Mouse (Mus musculus) urinary bladder, adult 18-20 months (tissue): Measurements from ENCODE around the gene Acot12.
"Not testable (repeated sequence)": the region's sequence is repeated elsewhere in the genome, so short reads cannot be mapped to it uniquely, and the experiment has no call there.

Source experiments
- DNase-seq, 2 experiments: peaks; one replicate each; pipeline ENCODE4 v3.0.0; 2022; ENCODE audit warnings: low spot score in 2 of 2, mixed read lengths in 2 of 2

Acot12 gene

DNA sequence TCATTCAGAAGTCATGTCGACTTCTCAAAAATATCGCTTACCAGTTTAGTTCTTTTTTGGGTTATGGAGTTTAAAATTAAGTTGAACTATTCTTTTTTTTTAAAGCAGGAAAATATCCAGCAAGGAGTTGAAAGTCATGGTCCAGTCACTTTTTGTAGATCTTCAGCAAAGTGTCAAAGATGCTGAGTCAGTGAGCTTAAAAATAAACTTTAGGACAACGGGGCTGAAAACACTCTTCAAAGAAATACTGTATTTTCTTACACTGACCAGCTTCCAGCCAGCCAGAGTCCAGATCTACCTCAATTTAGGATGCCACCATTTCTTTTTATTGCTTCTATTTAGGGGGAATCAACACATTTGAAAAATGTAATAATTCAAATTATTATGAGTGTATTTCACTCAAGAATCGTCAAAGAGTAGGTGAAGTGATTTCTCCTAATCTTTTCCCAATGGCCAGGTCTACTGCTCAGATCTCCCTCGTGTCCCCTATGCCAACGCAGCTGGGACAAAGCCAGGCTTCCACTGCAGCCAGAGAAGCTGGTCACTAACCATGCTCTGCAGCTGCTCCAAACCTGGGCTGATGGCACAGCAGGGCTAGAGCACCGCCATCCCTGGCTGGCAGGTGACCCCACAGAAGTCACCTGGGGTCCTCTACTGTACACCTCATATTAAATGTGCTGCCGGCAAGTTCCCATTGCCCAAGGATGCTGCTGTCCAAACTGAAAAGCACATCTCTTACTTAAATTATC is 19.2 kb downstream of the Acot12 start:
- no peak for DNase-seq

DNA sequence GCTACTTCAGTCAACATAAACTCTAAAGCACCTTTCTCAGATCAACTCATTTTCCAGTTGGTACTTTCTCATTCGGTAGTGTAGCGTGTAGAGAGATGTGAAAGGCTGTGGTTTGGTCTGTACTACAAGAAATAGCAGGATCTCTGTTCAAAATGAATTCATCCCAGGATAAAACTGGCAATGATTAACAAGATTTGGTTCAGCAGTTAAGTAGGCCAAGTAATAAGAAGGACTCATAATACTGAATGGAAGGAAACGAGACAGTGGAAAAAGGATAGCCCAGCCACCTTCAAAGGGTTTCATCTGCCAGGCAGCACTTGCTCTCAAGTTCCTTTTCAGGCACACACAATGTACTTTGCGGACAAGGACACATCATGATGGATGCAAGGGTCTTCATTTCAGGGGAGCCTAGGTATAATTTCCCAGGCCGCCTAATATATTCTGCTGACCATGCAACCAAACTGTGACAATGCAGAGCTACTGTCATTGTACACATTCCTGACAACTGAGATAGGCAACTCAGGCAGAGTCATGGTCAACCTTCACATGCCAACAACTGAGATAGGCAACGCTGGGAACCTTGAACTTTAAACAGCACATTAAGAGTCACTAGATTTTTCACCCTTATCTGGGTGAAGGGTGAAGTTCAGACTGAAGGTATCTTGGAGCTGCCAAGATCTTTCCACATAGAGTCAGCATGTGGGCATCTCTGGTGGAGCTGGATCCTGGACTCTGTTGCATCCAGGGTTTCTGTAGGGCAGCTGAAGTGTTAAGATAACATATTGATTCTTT is 20.5 kb downstream of the Acot12 start:
- DNase-seq: no peak

DNA sequence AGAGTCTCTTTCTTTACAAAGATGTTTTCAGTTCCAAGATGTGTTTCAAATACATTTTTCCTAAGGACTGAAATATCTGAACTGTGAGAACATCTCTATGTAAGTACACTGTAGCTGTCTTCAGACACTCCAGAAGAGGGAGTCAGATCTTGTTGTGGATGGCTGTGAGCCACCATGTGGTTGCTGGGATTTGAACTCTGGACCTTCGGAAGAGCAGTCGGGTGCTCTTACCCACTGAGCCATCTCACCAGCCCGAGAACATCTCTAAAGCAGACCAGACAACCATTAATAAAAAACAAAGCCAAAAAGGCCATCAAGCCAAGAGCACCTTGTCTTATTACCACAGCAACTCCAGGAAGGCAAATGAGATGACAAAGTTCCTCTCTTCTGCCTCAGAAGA is 22.3 kb downstream of the Acot12 start:
- not testable (repeated sequence) for DNase-seq

DNA sequence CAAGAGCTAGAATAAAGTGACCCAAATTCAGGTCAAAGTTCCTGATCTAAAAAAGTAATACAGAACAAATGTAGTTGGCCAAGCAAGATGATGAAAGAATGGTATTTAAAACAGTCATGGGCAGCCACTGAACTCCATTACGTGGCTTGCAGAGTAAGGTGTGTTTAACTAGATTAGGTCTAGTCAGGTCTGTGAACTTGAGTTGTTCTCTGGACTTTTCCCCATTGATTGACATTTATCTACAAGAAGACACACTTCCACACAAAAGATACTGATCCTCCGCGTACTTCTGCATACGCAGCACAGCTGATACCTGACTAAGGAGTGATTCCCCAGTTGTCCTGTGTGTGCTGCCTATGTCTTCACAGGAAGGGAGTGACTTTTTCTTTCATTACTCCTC is 24.3 kb downstream of the Acot12 start:
- DNase-seq: no peak

DNA sequence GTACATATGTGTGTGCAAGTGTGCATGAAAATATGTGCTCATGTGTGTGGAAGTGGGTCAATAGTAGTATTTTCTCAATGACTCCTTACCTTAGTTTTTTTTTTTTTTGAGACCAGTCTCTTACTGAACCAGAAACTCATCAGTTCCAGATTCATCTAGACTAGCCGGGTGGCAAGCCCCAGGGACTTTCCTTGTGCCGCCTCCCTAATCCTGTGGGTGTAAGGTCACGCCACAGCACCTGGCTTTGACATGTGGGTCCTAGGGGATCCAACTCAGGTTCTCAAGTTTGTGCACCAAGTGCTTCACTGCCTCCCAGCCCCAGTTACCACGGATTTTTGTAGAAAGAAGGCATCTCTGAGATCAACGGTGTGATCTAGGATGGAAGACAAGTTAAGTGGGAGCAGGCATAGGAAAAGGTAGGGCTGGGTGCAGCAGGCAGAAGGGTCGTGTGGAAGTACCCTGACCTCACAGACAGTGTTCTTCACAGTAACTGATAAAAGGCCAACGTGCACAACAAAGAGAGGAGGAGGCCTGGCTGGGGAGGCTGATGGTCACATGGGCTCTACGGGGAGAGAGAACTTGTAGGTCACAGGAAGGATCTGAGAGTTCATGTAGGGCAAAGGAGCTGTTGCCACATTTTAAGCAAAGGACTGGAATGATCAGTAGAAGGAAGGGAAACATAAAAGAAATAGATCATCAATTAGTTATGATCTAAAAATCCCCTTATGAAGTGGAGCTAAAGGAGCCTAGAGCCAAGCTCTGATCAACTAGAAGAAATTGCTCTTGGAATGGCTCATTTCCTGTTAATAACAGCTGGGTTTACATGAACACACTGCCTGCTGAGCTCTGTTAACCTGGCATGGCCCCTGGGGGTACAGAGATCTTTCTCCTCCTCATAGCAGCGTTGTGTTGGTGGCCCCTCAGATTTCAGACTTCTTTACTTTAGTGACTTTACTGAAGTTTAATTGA is 27.7 kb downstream of the Acot12 start:
- no peak for DNase-seq

DNA sequence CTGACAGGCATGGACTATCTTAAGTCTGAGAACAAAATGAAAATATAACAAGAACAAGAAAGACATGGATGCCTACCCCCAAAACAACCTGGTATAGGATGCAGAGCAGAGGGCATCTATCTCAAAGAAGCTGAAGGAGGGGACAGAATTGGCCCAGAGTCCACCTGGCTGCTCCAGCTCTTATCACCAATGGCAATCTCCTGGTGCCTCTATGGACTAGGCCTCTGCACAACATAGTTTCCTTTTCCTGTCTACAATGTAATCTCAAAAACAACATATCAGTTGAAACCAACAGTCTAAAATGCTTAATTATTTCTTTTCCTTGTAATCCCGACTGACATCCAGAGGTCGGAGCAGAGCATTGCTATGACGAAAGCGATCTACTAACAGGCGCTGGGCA is 36.8 kb downstream of the Acot12 start:
- DNase-seq: no peak

DNA sequence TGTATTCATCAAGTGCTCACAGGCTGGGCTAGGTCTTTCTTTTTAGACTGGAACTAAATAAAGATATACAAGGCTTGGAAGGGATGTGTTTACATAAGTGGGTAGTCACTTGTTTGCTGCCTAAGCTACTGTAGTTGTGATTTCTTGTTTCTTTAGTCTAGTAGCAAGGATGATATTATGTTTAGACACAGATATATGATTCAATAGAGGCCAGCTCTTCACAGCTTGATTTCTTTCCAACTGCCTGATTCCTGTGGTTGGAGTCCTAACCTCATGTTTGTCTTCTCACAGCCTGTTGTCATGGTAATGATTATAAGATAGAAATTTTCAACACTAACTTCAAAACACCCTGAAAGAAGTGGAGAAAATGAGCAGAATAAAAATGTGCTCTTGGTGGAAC is 38.6 kb downstream of the Acot12 start:
- DNase-seq: no peak

DNA sequence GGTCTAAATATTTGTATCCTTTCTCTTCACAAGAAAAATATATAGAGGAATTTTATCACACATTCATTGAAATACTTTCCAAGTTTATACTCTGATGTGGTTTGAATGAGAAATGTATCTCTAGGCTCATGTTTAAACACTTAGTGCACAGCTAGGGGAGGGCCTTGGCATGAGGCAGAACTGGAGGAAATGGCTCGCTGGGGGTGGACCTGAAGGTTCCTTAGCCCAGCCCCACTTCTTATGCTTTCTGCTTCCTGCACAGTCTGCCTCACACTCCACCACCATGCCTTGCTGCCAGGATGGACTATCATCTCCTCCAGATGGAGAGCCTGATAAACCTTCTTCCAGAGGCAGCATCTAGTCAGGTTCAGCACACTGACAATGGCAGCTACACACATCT is 50.7 kb downstream of the Acot12 start:
- DNase-seq: no peak

DNA sequence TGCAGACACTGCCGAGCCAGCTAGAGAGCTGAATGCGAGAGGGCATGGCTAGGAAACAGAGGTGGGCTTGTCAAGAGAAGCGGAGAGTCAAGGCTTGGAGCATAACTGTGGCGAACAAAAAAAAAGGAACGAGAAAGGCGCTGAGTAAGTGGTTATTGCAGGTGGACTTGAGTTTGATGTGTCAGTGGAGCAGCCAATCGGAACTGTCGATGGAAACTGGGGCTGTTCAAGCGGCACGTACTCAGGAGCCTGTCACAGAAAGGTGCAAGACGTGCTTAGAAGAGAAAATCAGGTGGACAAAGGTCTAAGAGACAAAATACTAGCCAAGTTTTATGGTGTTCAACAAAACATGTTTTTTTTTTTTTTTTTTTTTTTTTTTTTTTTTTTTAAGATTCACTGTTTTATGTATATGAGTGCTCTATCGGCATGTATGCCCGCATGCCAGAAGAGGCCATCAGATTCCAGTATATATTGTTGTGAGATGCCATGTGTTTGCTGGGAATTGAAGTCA is 53.7 kb downstream of the Acot12 start:
- DNase-seq: no peak

DNA sequence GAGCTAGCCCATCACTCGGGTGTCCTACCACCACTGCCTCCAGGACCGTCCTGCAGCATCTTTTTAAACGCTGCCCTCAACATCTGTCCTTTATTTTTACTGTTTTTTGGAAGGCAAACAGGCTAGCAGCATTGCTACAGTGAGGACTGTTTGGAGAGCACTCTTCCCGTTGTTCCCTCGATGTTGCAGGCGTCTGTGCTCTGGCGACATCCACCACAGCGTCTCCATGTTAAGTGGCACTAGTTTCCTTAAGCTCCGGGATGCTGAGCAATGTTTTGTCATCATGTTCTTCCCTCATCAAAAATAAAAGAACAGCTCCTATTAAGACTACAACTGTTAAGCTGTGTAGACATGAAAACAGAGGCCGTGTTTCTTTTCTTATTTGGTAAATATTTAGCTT is 54.3 kb downstream of the Acot12 start:
- DNase-seq: no peak

DNA sequence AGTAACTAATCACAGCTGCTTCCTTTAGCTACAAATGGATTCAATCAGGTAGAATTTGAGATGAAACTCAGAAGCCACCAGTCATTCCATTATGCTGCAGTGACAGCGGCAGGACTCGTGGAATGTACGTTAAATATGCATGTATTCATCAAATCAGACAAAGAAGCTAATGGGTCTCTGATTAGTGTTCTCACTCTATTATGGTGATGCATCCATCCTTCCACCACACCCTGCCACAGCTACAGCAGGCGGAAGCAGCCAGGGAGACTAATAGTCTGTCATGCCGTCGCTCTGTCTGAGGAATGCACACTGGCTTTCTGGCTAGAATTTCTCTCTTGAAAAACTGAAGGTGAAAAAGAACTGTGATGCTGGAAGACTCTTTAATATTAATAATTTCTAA is 54.7 kb downstream of the Acot12 start:
- no peak for DNase-seq

DNA sequence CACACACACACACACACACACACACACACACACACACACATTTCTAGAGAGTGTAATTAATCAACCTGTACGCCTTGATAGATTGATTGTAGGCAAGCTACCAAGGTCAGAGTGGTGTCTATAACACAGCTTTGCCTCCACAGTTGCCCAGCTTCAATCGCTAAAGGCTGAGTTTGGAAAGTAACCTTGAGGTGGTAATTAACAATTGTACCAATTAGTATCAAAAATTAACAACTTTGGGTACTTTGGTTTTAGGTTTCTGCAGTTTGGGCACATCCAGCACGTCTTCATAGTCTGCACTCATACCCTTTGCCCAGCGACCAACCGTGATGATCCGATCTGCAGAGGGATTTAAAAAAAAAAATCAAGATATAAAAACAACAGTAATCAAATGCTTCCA is 55.6 kb downstream of the Acot12 start:
- DNase-seq: no peak

DNA sequence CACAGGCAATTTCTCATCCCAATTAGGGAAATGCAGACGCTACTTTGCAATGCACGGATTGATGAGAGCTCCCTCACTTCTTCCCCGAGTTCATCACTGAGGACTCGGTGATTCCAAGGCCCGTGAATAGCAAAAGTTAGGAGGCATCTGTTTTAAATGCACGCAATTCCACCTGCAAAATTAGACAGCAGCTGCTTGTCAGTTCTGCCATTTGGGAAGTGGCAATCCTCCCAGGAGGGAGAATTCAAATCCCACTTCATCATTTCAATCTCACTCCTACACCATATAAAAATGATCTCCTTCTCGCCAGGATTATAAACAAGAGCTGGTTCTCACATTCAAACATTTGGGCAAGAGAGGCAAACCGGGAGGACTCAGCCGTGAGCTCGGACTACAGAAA is 56.1 kb downstream of the Acot12 start:
- no peak for DNase-seq

DNA sequence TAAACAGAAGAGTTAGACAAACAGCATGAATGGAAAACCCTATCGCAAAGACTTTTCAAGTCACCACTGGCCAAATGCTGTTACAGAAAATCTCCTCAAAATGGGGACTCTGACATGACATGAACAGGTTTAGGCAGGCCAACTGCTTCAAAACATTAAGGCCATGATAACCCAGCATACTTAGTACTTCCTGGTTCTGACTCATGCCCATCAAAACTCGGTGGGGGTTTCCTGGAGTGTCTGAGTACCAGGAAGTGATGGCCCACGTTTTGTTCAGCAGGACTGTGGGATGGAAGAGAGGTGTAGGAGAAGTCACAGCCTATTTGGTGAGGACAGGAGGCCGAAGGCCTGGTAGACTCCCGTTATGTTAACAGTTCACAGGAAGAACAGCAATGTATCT is 60.4 kb downstream of the Acot12 start:
- no peak for DNase-seq

DNA sequence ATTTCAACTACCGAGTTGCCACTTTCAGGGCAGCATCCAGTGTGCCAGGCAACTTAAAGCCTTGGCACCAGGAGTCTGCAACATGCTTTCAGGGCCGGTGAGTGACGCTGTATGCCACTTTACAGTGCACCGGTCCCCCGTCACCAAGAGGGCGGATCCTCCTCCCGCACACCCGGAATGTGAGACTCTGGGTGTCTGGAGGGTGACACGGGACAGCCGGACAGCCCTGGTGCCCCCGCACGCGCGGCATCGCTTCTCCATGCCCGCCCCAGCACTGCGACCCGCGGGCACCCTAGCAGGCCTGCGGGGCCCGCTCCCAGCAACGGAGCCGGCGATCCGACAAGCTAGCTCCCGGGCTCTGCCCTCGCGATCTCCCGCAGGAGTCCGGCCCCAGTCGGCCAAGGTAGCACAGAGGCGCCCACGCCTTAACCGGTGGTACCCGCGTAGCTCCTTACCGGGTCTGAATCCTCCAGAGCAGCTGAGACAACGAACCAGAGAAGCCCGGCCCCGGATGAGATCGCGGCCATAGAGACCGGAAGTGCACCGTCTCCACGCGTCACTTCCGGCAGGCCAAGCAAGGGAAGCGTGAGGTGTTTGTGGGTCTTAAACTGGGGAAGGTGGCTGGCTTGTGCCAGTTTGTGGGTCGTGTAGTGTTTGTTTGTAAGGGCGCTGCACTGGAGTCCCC is 66.0 kb downstream of the Acot12 start, which contains the start of gene Zcchc9:
Zcchc9 (minus strand) TSS at position 551 of the 685 bp plus-strand sequence.
- peak; percentile 82 to 89 for DNase-seq

DNA sequence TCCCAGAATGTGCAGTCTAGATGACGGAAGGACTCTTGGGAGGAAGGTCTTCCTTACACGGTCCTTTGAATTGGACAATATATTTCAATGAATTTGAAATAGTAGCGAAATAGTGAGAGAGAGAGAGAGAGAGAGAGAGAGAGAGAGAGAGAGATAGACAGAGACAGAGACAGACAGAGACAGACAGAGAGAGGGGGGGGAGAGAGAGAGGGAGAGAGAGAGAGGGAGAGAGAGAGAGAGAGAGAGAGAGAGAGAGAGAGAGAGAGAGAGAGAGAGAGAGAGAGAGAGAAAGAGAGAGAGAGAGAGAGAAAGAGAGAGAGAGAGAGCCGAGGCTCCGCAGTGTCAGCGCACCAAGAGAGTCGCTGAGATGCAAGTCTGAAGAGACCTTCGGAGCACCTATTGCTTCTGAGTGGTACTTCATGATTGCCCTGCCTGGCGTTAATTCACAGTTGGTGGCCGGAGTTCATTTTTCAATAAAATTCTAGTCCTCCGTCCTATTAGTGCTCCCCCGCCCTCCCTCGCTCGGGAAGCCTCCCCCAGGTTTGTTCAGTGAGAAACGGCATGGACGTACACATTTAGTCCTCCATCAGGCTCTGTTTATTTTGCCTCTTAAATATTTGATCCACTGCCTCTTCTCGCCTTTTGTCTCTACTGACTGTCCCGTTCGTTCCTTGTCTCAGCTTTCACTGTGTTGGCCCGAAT is 66.7 kb downstream of the Acot12 start:
- no peak for DNase-seq

DNA sequence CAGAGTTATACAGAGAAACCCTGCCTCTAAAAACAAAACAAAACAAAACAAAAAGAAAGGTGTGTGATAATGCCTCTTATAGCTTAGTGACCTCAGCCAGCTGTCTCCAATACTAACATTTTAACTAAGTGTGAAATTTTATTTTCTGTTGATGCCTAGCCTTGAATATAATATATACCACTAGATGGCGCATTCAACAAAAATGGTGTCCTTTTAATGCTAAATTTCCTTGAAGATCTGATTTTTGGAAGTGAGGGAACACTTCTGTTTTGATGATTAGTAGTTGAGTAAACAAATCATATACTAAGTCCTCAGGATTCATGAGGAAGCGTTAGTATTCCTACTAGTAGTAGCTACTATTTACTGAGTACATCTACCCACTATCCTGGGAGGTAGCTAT is 68.2 kb downstream of the Acot12 start:
- DNase-seq: no peak

DNA sequence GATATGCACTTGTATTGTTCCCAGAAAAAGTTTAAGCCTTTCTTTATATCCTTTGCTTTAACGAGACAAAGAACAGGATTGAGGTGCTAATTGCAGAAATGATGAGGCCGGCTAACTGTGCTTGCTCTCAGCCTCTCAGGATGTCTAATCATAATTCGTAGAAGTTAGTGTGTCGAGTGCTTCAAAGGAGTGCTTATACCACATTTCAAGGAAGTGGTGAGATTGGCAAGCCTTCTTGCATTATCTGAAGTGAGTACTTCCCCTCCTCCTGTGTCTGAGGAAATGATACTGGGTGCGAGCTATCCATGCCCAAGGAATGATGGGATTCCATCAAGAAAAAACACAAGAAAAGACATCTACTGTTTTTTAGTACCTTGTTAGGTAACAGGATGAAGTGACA is 73.4 kb downstream of the Acot12 start:
- no peak for DNase-seq

DNA sequence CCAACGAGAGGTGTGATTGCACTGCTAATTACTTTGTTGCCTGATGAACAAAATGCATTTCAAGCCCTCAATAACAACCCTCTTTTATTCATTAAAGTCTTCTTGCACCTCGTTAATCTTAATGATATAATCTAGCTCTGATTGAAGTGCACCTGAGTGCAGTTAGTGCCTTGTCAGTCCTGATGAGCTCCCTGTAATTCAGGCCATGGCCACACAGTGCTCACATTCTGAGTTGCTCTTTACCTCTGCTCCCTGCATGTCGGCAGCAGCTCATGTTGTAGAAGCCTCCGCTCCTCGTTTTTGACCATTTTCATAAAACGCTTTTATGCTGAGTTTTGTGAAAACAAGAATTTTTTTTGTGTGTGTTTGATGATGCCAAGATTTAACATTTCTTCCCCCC is 82.4 kb downstream of the Acot12 start:
- DNase-seq: no peak

DNA sequence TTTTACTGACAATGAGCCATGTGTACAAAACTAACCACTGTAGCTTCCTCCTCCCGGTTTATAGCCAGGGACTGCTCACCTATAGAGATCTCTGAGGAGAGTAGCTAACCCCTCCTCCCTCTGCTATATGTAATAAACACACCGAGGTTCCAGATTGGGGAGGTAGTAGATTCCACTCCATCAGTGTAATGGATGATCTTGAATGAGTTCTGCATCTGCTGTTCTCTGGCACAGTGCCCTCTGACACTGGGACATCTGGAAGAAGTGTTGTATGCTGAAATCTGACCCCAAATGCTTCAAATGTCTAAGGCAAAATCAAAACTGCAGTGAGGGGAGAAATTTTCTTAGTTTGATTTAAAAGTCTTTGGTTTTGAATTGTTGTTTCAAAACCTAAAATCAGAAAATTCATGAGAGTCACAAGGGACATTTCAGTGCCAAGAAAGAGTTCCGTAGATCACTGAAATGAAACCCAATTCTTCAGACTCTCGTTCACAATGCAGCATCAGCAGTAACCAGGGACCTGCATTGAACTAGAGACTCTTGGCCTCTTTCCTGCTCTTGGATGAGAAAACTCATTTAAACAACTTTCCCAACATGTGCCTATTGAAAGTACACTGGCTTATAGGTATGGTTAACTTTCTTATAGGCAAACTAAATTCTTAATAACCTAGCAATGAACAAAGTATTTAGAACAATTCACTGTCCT is 83.7 kb downstream of the Acot12 start:
- no peak for DNase-seq
